Mouse (Mus musculus) stomach, postnatal 0 days (tissue): ENCODE results near the gene Taf5. TPM values are rescaled to one million over a fixed set of nuclear protein-coding genes. Genes with fewer than 3 reads are reported as not detected.

ENCODE experiments used
- ATAC-seq: fragments of 200-750 bp; cut with Nextera tagmentation; 2 replicates; pipeline ENCODE4 v1.8.0; 2017; ENCODE audit not compliant: low FRiP score, low TSS enrichment
- DNase-seq: peaks from one replicate; pipeline ENCODE4 v3.0.0-alpha.2; 2016; ENCODE audit warnings: low spot score
- H3K27ac ChIP-seq: fragments of 300-500 bp; sonication (generic); replicated peaks from 2 replicates; pipeline ENCODE4 v1.5.1; 2014; ENCODE audit warnings: mild to moderate bottlenecking, control low read depth
- H3K27me3 ChIP-seq: fragments of 300-500 bp; sonication (generic); 2 replicates; pipeline ENCODE4 v1.6.1; 2014; ENCODE audit warnings: low read length; ENCODE audit not compliant: control insufficient read depth, insufficient read depth
- H3K36me3 ChIP-seq: fragments of 300-500 bp; sonication (generic); 2 replicates; pipeline ENCODE4 v1.6.1; 2014; ENCODE audit warnings: low read length, mixed read lengths; ENCODE audit not compliant: control insufficient read depth, insufficient read depth
- H3K4me1 ChIP-seq: fragments of 300-500 bp; sonication (generic); replicated peaks from 2 replicates; pipeline ENCODE4 v1.6.1; 2014; ENCODE audit warnings: antibody characterized with exemption; ENCODE audit not compliant: control insufficient read depth, insufficient read depth
- H3K4me2 ChIP-seq: fragments of 300-500 bp; sonication (generic); replicated peaks from 2 replicates; pipeline ENCODE4 v1.6.1; 2014; ENCODE audit warnings: low read depth, mild to moderate bottlenecking, control low read depth, moderate library complexity
- H3K4me3 ChIP-seq: fragments of 300-500 bp; sonication (generic); 2 replicates; pipeline ENCODE4 v1.5.1; 2014; ENCODE audit warnings: low read depth, low read length, control low read depth
- H3K9ac ChIP-seq: fragments of 300-500 bp; sonication (generic); 2 replicates; pipeline ENCODE4 v1.6.1; 2014; ENCODE audit warnings: mild to moderate bottlenecking, low read length, control low read depth, mixed read lengths
- H3K9me3 ChIP-seq: fragments of 300-500 bp; sonication (generic); 2 replicates; pipeline ENCODE4 v1.6.1; 2016; ENCODE audit warnings: low read length; ENCODE audit not compliant: control insufficient read depth
- CTCF ChIP-seq: IDR thresholded peaks from 2 replicates; pipeline ENCODE4 v1.5.1; 2016; ENCODE audit warnings: antibody characterized with exemption, low read depth, mild to moderate bottlenecking, moderate library complexity
- EP300 ChIP-seq: optimal IDR thresholded peaks from 2 replicates; pipeline ENCODE3; 2016; ENCODE audit warnings: antibody characterized with exemption
- WGBS: fragments of 180-500 bp; shearing (Covaris S2); extraction: QIAGEN DNeasy Blood & Tissue Kit; methylation state at CpG from one replicate; pipeline ENCODE4 v1.1.7; 2014; 5-methylcytosine and 5-hydroxymethylcytosine counted together
- polyA plus RNA-seq: library from polyadenylated mRNA; unstranded; fragments of >200 nt; fragmentation: Nextera tagmentation; extraction: Ambion mirVana; gene quantifications from 2 replicates; pipeline ENCODE4 v1.2.1, GENCODE M21; 2015

The Taf5 gene
- 1.6 and 1.8 TPM in 2 replicates for polyA plus RNA-seq

DNA sequence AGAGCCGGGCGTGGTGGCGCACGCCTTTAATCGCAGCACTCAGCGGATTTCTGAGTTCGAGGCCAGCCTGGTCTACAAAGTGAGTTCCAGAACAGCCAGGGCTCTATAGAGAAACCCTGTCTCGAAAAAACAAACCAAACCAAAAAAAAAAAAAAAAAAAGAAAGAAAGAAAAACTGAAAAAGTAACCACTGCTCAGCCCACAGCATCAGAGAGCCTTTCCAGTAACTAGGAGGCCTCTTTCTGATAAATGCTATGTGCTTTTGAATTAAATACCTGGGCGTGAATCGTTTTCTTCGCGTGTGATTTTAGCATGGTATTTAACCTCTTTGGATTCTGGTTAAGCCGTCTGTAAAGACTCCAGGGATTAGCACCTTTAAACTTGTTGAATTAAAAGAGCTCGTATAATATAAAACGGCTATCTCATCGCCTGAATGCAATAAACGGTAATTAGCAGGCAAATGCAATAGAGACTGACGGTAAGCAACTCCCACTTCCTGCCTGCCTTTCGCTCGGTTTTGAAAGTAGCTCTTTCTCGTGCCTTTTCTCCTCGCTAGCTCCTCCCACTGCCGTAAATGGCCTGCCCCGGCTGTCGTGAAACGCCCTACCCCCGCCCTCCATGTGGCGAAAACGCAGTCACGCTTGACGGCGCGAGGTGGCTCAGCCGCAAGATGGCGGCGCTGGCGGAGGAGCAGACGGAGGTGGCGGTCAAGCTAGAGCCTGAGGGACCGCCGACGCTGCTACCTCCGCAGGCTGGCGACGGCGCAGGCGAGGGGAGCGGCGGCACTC, at the start of gene Taf5:
Gene Taf5 (plus strand): TSS at position 651 of the 787 bp plus-strand sequence.
- peak; percentile 45 for TF ChIP-seq CTCF
- TF ChIP-seq EP300 = no peak
- H3K9me3 ChIP-seq = no peaks in the 10 kb centered on the region
- peak; percentile 85 for ATAC-seq

DNA sequence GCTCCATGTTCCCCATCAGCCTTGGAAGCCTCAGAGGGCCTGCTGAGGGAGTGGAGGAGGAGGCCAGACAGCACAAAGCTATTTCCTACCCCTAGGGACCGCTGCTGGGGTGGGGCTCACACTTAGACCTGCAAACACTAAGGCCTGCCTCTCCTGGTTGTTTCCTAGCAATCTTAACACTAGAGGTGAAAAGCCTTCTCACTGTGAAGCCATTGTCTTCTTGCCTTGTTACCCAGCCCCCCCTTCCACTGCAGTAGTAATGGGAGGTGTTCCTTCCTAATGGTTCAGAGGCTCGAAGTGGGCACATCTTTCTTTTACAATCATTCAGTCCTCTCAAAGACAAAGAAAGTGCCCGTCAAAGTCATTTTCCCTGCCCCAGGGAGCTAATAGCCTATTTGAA, 49.7 kb upstream of the Taf5 start:
- Histone ChIP-seq H3K4me2 (no peak overlapping the region), H3K36me3 (no peaks in the 10 kb centered on the region), H3K9me3 (no peaks in the 10 kb centered on the region), H3K9ac (no peak overlapping the region), H3K4me1 (peaks cover 3% of the 10 kb centered on the region; the same call in 1 of the 2 replicates), H3K27ac (no peak overlapping the region), H3K27me3 (peaks cover 19% of the 10 kb centered on the region), H3K4me3 (no peak overlapping the region)
- TF ChIP-seq EP300 = no peak
- TF ChIP-seq CTCF = no peak
- WGBS = 8% methylated on average over 3 of the region's 3 CpGs
- ATAC-seq = no peak
- no peak for DNase-seq

More for the DNA sequence above, at the start of gene Taf5:
- peak within 1 kb of the TSS; percentile 98 for H3K4me3 ChIP-seq
- peak; percentile 98 for DNase-seq
- H3K36me3 ChIP-seq = 0 out of 2 replicates have a peak, but pooled peaks cover 2% of the 10 kb centered on the region
- peak within 1 kb of the TSS; percentile 93 for H3K27ac ChIP-seq
- peak within 1 kb of the TSS; percentile 70 for H3K4me2 ChIP-seq
- H3K27me3 ChIP-seq = no peaks in the 10 kb centered on the region
- no peaks in the 10 kb centered on the region for H3K4me1 ChIP-seq
- 10% methylated on average over 43 of the region's 49 CpGs for WGBS
- peak within 1 kb of the TSS; percentile 94 for H3K9ac ChIP-seq

DNA sequence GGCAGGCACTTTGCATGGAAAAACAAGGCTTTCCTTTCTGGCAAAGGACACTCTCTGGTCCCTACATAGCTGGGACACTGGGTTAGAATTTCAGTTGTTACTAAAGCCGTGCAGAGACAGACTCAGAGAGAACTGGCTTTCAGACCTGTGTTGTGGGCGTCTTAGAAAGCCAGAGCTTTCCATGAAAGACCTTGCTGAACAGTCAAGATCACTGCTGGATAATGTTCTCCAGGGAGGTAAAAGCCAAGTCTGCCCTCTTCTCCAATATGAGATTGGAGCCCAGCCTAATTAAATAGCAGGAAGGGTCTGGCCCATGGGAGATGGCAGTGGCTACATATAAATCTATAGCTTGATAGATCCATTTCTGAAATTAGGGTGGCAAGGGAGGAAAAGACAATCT, 49.2 kb upstream of the Taf5 start:
- Histone ChIP-seq H3K27me3 (peaks cover 19% of the 10 kb centered on the region), H3K4me1 (peaks cover 3% of the 10 kb centered on the region; the same call in 1 of the 2 replicates), H3K36me3 (no peaks in the 10 kb centered on the region), H3K27ac (no peak overlapping the region), H3K9ac (no peak overlapping the region), H3K4me3 (no peak overlapping the region), H3K4me2 (no peak overlapping the region), H3K9me3 (no peaks in the 10 kb centered on the region)
- ATAC-seq (no peak), DNase-seq (no peak)
- TF ChIP-seq EP300 (no peak), CTCF (no peak)
- 49% methylated on average over 2 of the region's 2 CpGs for WGBS

DNA sequence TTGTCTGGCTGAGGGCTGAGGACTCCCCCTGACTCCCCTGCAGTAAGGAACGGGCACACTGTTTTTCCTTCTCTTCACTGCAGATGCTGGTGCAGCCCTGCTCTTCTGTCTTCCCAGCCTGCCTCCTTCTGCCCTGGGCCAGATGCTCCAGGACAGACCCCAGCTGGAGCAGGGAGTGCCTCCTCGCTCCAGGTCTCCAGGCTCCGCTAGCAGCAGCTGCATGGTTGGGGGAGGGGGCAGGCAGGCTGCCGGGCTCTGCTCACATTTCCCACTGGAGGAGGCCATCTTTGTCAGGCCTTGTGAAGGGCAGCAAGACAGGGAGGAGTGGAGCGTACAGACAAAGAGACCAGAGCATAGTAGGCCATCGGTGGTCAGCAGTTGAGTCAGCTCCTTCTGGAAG, 48.2 kb upstream of the Taf5 start:
- Histone ChIP-seq H3K4me1 (peaks cover 3% of the 10 kb centered on the region; the same call in 1 of the 2 replicates), H3K27me3 (peaks cover 18% of the 10 kb centered on the region), H3K9me3 (no peaks in the 10 kb centered on the region), H3K4me3 (no peak overlapping the region), H3K4me2 (no peak overlapping the region), H3K9ac (no peak overlapping the region), H3K27ac (no peak overlapping the region), H3K36me3 (no peaks in the 10 kb centered on the region)
- ATAC-seq (no peak), DNase-seq (no peak)
- WGBS = 23% methylated on average over 6 of the region's 6 CpGs
- TF ChIP-seq CTCF = no peak
- TF ChIP-seq EP300 = no peak

DNA sequence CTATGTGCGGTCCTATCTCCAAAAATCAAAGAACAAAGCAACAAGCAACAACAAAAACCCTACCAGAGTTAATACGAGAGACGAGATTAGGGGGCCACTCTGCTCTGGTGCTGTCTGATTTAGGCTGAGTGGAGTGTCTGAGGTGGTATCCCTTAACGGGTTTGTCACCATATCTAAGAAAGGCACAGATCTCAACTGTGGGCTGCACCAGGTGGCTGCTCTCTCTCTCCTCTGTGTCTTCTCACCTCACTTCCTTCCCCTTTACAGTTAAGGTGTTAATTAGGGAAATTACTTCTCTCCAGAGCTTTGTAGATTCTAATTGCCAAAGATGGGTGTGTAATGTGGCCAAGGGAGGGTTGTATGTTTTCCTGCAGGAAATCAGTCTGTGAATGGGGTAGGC, 44.8 kb upstream of the Taf5 start:
- Histone ChIP-seq H3K4me2 (no peak overlapping the region), H3K36me3 (no peaks in the 10 kb centered on the region), H3K27ac (no peak overlapping the region), H3K4me3 (no peak overlapping the region), H3K9me3 (no peaks in the 10 kb centered on the region), H3K4me1 (no peaks in the 10 kb centered on the region), H3K27me3 (no peaks in the 10 kb centered on the region), H3K9ac (no peak overlapping the region)
- TF ChIP-seq EP300 (no peak), CTCF (no peak)
- no peak for ATAC-seq
- 75% methylated on average over 4 of the region's 4 CpGs for WGBS
- no peak for DNase-seq

GRCm38 (mm10) chr19:47023546-47023945, 44.0 kb upstream of the Taf5 start:
- no peak for ATAC-seq
- Histone ChIP-seq H3K27me3 (no peaks in the 10 kb centered on the region), H3K27ac (no peak overlapping the region), H3K9ac (no peak overlapping the region), H3K4me2 (no peak overlapping the region), H3K4me1 (no peaks in the 10 kb centered on the region), H3K36me3 (no peaks in the 10 kb centered on the region), H3K4me3 (no peak overlapping the region), H3K9me3 (no peaks in the 10 kb centered on the region)
- 73% methylated on average over 13 of the region's 13 CpGs for WGBS
- TF ChIP-seq CTCF = no peak
- TF ChIP-seq EP300 = no peak
- DNase-seq = no peak
